Mouse (Mus musculus) bone marrow, adult 2 months (tissue): ENCODE results near the gene Ccdc115.
A peak's percentile ranks its signal among the peaks of the same experiment; 100 is the strongest.

Experiments
- CTCF ChIP-seq: fragments of 200-500 bp; IDR thresholded peaks from 2 replicates; pipeline ENCODE4 v1.5.1; 2011; ENCODE audit warnings: low read length, control low read depth; ENCODE audit not compliant: control insufficient read depth, insufficient read depth
- POLR2A ChIP-seq: fragments of 200-500 bp; IDR thresholded peaks from 2 replicates; pipeline ENCODE4 v1.6.1; 2011; ENCODE audit warnings: low read depth, mild to moderate bottlenecking, control low read depth, low read length, borderline replicate concordance; ENCODE audit not compliant: control insufficient read depth

DNA sequence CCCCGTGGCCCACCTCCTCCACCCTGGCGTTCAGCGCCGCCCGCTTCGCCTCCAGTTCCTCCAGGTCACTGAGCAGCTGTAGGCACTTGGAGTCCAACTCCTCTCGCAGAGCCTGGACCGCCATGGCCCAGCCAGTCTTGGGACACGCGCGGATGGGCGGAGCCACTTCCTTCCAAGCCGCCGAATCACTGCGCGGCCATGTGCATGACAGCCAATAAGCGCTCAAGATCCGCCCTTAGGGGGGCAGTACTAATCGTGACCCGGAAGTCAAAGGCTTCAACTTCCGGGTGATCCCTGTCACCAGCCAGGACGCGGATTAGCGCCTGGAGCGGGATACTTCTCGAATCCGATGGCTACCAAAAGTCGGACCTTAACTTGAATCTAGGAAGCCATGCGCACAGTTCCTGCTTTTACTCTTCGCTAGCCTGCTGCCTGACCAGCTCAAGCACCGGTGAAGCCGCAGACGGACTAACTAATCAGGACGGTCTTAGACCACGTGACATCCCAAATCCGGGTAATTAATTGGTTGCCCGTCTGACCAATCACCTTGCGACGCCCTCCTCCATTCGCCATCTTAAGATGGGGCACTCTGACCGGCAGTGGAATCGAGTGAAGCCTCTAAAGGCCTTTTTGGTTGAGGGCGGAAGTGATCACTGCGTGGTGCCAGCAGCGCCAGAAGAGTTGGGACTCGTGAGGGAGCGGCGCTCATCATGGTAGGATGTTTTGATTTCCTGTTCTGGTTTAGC, at the start of gene Ccdc115, which contains the start of gene Imp4:
- no peak for TF ChIP-seq CTCF
- peak; percentile 89; the same call in 1 of the 2 replicates for TF ChIP-seq POLR2A
